Mouse (Mus musculus): ENCODE measurements at regions not wholly inside any gene's neighbourhood (a gene's known extent, or its start where the extent isn't known, plus 50 kb on each side); places are given as distances from the start of the nearest gene placed in this dataset.

DNA sequence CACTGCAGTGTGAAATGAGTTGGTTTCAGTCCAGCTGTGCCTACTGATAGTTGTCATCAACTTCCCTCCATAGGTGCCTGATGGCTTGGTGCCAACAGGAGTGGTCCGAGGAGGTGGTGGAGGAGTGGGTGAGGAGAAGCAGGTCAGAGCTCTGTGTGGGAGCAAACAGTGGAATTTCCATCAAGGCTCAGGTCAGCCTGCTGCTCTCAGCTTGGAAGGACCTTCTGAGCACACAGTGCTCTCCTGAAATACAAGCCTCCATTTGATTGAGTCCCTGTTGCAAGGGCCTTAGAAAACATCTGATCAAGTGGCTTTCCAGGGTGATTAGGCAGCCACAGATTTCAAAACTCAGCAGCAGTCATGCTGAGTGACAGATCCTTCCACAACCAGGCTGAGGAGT, 314.8 kb upstream of the Gcfc2 start:
- TF ChIP-seq CTCF (IDR thresholded peaks at IDR 0.05; ENCODE audit: low read depth, low read length) (no peak), POLR2A (IDR thresholded peaks at IDR 0.05; ENCODE audit: insufficient read depth, low read length) (no peak), EP300 (IDR thresholded peaks at IDR 0.05; ENCODE audit: insufficient read depth, low read depth, low read length) (no peak)

All from ES-Bruce4 (cell line).